Mouse (Mus musculus) liver, adult 2 months (tissue): ENCODE measurements around the gene Acbd3.

Source experiments
- CTCF ChIP-seq: fragments of 200-500 bp; IDR thresholded peaks from 2 replicates; pipeline ENCODE4 v1.5.1; 2011; ENCODE audit warnings: low read depth, low read length, control low read depth
- POLR2A ChIP-seq: fragments of 200-500 bp; IDR thresholded peaks from 2 replicates; pipeline ENCODE4 v1.6.1; 2011; ENCODE audit warnings: low read length, control low read depth; ENCODE audit not compliant: insufficient read depth; ENCODE audit errors: extremely low read depth

DNA sequence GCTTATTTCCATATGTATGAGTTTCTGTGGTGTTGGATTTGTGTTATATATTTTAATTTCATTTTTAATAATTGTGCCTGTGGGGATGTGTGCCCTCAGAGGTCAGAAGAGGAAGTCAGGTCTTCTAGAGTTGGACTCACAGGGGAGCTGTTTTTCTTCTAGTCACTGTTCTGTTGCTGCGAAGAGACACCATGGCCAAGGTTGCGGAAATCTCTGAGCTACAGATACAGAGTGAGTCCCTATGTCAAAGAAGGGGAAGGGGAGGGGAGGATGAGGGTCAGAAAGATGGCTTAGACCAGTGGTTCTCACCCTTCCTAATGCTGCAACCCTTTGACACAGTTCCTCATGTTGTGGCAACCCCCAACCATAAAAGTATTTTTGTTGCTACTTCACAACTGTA, 30.9 kb downstream of the Acbd3 start:
- TF ChIP-seq CTCF (no peak), POLR2A (no peak)
